Mouse (Mus musculus): ENCODE measurements around the gene Arhgef25. TPM values are rescaled to one million over a fixed set of nuclear protein-coding genes. Genes with fewer than 3 reads are reported as not detected.
"Not testable (repeated sequence)": the region's sequence is repeated elsewhere in the genome, so short reads cannot be mapped to it uniquely, and the experiment has no call there.

Gene Arhgef25
- polyA plus RNA-seq, 1 experiment = 10.4 TPM

GRCm38 (mm10) chr10:127197505-127198110 lies 7.7 kb upstream of the Arhgef25 start:
- no peak overlapping the region for H3K4me3 ChIP-seq (ENCODE audit: low read depth, low read length)
- H3K27me3 ChIP-seq (ENCODE audit: control insufficient read depth, insufficient read depth, low read length) = no peaks in the 10 kb centered on the region
- no peak for TF ChIP-seq POLR2A (IDR thresholded peaks at IDR 0.05; ENCODE audit: low read depth, low read length)
- TF ChIP-seq CTCF (IDR thresholded peaks at IDR 0.05; ENCODE audit: extremely low read depth, insufficient read length, insufficient replicate concordance, low read depth, low read length) = no peak
- H3K27ac ChIP-seq (ENCODE audit: insufficient read depth, low read depth, low read length) = no peak overlapping the region
- WGBS = 79% methylated on average over 11 of the region's 11 CpGs
- H3K36me3 ChIP-seq (ENCODE audit: control insufficient read depth, insufficient read depth, low read length) = peaks cover 34% of the 10 kb centered on the region
- no peaks in the 10 kb centered on the region; the same call in 1 of the 2 replicates for H3K4me1 ChIP-seq (ENCODE audit: control insufficient read depth, insufficient read depth, insufficient read length, low read length)

GRCm38 (mm10) chr10:127197104-127197503 lies 7.2 kb upstream of the Arhgef25 start:
- WGBS = 87% methylated on average over 8 of the region's 8 CpGs
- Histone ChIP-seq H3K4me1 (ENCODE audit: control insufficient read depth, insufficient read depth, insufficient read length, low read length) (no peaks in the 10 kb centered on the region; the same call in 1 of the 2 replicates), H3K36me3 (ENCODE audit: control insufficient read depth, insufficient read depth, low read length) (peaks cover 30% of the 10 kb centered on the region), H3K27ac (ENCODE audit: insufficient read depth, low read depth, low read length) (no peak overlapping the region), H3K4me3 (ENCODE audit: low read depth, low read length) (no peak overlapping the region), H3K27me3 (ENCODE audit: control insufficient read depth, insufficient read depth, low read length) (no peaks in the 10 kb centered on the region)
- TF ChIP-seq CTCF (IDR thresholded peaks at IDR 0.05; ENCODE audit: extremely low read depth, insufficient read length, insufficient replicate concordance, low read depth, low read length) (no peak), POLR2A (IDR thresholded peaks at IDR 0.05; ENCODE audit: low read depth, low read length) (no peak)

- Histone ChIP-seq H3K4me1 (ENCODE audit: control insufficient read depth, insufficient read depth, insufficient read length, low read length) (no peaks in the 10 kb centered on the region; the same call in 1 of the 2 replicates), H3K4me3 (ENCODE audit: low read depth, low read length) (peak overlapping the region; percentile 68), H3K27me3 (ENCODE audit: control insufficient read depth, insufficient read depth, low read length) (no peaks in the 10 kb centered on the region), H3K36me3 (ENCODE audit: control insufficient read depth, insufficient read depth, low read length) (peaks cover 29% of the 10 kb centered on the region), H3K27ac (ENCODE audit: insufficient read depth, low read depth, low read length) (no peak overlapping the region)
- 22% methylated on average over 5 of the region's 5 CpGs for WGBS
- TF ChIP-seq CTCF (IDR thresholded peaks at IDR 0.05; ENCODE audit: extremely low read depth, insufficient read length, insufficient replicate concordance, low read depth, low read length) (no peak), POLR2A (IDR thresholded peaks at IDR 0.05; ENCODE audit: low read depth, low read length) (no peak)
Measured at GRCm38 (mm10) chr10:127196392-127196791, 6.5 kb upstream of the Arhgef25 start.

- Histone ChIP-seq H3K27ac (ENCODE audit: insufficient read depth, low read depth, low read length) (peak within 1 kb of the TSS; percentile 50), H3K4me3 (ENCODE audit: low read depth, low read length) (peak within 1 kb of the TSS; percentile 68), H3K27me3 (ENCODE audit: control insufficient read depth, insufficient read depth, low read length) (no peaks in the 10 kb centered on the region; the same call in 1 of the 2 replicates), H3K4me1 (ENCODE audit: control insufficient read depth, insufficient read depth, insufficient read length, low read length) (no peaks in the 10 kb centered on the region; the same call in 1 of the 2 replicates), H3K36me3 (ENCODE audit: control insufficient read depth, insufficient read depth, low read length) (peaks cover 24% of the 10 kb centered on the region)
- 1% methylated on average over 47 of the region's 47 CpGs for WGBS
- no peak for TF ChIP-seq CTCF (IDR thresholded peaks at IDR 0.05; ENCODE audit: extremely low read depth, insufficient read length, insufficient replicate concordance, low read depth, low read length)
- TF ChIP-seq POLR2A (IDR thresholded peaks at IDR 0.05; ENCODE audit: low read depth, low read length) = no peak
Measured at GRCm38 (mm10) chr10:127195328-127196129, 5.6 kb upstream of the Arhgef25 start, which contains the start of gene Dtx3. Gene Dtx3, minus strand, starts transcription at chr10:127195728.

GRCm38 (mm10) chr10:127194428-127195327 lies 4.8 kb upstream of the Arhgef25 start:
- TF ChIP-seq POLR2A (IDR thresholded peaks at IDR 0.05; ENCODE audit: low read depth, low read length) (no peak), CTCF (IDR thresholded peaks at IDR 0.05; ENCODE audit: extremely low read depth, insufficient read length, insufficient replicate concordance, low read depth, low read length) (no peak)
- 10% methylated on average over 22 of the region's 22 CpGs for WGBS
- H3K27ac ChIP-seq (ENCODE audit: insufficient read depth, low read depth, low read length) = peak overlapping the region; percentile 3

GRCm38 (mm10) chr10:127193011-127193410 lies 3.1 kb upstream of the Arhgef25 start:
- Histone ChIP-seq H3K27me3 (ENCODE audit: control insufficient read depth, insufficient read depth, low read length) (peaks cover 19% of the 10 kb centered on the region), H3K4me1 (ENCODE audit: control insufficient read depth, insufficient read depth, insufficient read length, low read length) (peaks cover 4% of the 10 kb centered on the region; the same call in 1 of the 2 replicates), H3K36me3 (ENCODE audit: control insufficient read depth, insufficient read depth, low read length) (peaks cover 1% of the 10 kb centered on the region; the same call in 1 of the 2 replicates), H3K27ac (ENCODE audit: insufficient read depth, low read depth, low read length) (no peak overlapping the region), H3K4me3 (ENCODE audit: low read depth, low read length) (no peak overlapping the region)
- 88% methylated on average over 9 of the region's 9 CpGs for WGBS
- TF ChIP-seq CTCF (IDR thresholded peaks at IDR 0.05; ENCODE audit: extremely low read depth, insufficient read length, insufficient replicate concordance, low read depth, low read length) (no peak), POLR2A (IDR thresholded peaks at IDR 0.05; ENCODE audit: low read depth, low read length) (no peak)

More at GRCm38 (mm10) chr10:127194428-127195327, 4.8 kb upstream of the Arhgef25 start:
- Histone ChIP-seq H3K27me3 (ENCODE audit: control insufficient read depth, insufficient read depth, low read length) (peaks cover 3% of the 10 kb centered on the region; the same call in 1 of the 2 replicates), H3K4me1 (ENCODE audit: control insufficient read depth, insufficient read depth, insufficient read length, low read length) (no peaks in the 10 kb centered on the region; the same call in 1 of the 2 replicates), H3K36me3 (ENCODE audit: control insufficient read depth, insufficient read depth, low read length) (peaks cover 17% of the 10 kb centered on the region), H3K4me3 (ENCODE audit: low read depth, low read length) (peak overlapping the region; percentile 68)

GRCm38 (mm10) chr10:127192057-127192328 lies 2.1 kb upstream of the Arhgef25 start:
- H3K36me3 ChIP-seq (ENCODE audit: control insufficient read depth, insufficient read depth, low read length); H3K27ac ChIP-seq (ENCODE audit: insufficient read depth, low read depth, low read length); H3K4me3 ChIP-seq (ENCODE audit: low read depth, low read length); H3K4me1 ChIP-seq (ENCODE audit: control insufficient read depth, insufficient read depth, insufficient read length, low read length): not testable (repeated sequence)
- 58% methylated on average over 1 of the region's 1 CpGs for WGBS
- peaks cover 26% of the 10 kb centered on the region for H3K27me3 ChIP-seq (ENCODE audit: control insufficient read depth, insufficient read depth, low read length)

Data from small intestine, adult 2 months (tissue).